Mouse (Mus musculus) hindbrain, postnatal 0 days (tissue): ENCODE data around the gene Ptpn6. TPM values are rescaled to one million over a fixed set of nuclear protein-coding genes. Genes with fewer than 3 reads are reported as not detected.
A peak's percentile ranks its signal among the peaks of the same experiment; 100 is the strongest.

Source experiments
- ATAC-seq: fragments of 200-750 bp; cut with Nextera tagmentation; 2 replicates; pipeline ENCODE4 v1.8.0; 2017; ENCODE audit warnings: mild to moderate bottlenecking, moderate TSS enrichment, moderate library complexity
- DNase-seq: peaks from one replicate; pipeline ENCODE4 v3.0.0-alpha.2; 2015; ENCODE audit warnings: low spot score
- H3K27ac ChIP-seq: fragments of 300-500 bp; sonication (generic); 2 replicates; pipeline ENCODE4 v1.5.1; 2014; ENCODE audit warnings: mild to moderate bottlenecking
- H3K27me3 ChIP-seq: fragments of 300-500 bp; sonication (generic); 2 replicates; pipeline ENCODE4 v1.6.1; 2014; ENCODE audit warnings: low read length, mixed read lengths; ENCODE audit not compliant: insufficient read depth
- H3K36me3 ChIP-seq: fragments of 300-500 bp; sonication (generic); 2 replicates; pipeline ENCODE4 v1.6.1; 2014; ENCODE audit warnings: low read length, mixed read lengths; ENCODE audit not compliant: insufficient read depth
- H3K4me1 ChIP-seq: fragments of 300-500 bp; sonication (generic); 2 replicates; pipeline ENCODE4 v1.6.1; 2014; ENCODE audit warnings: antibody characterized with exemption, low read length, mixed read lengths; ENCODE audit not compliant: insufficient read depth
- H3K4me2 ChIP-seq: fragments of 300-500 bp; sonication (generic); 2 replicates; pipeline ENCODE4 v1.6.1; 2014; ENCODE audit warnings: low read depth, mild to moderate bottlenecking, low read length, moderate library complexity, mixed read lengths
- H3K4me3 ChIP-seq: fragments of 300-500 bp; sonication (generic); 2 replicates; pipeline ENCODE4 v1.5.1; 2014; ENCODE audit warnings: low read length
- H3K9ac ChIP-seq: fragments of 300-500 bp; sonication (generic); replicated peaks from 2 replicates; pipeline ENCODE4 v1.6.1; 2014; ENCODE audit warnings: mild to moderate bottlenecking, low read length, moderate library complexity, mixed read lengths
- H3K9me3 ChIP-seq: fragments of 300-500 bp; sonication (generic); 2 replicates; pipeline ENCODE4 v1.6.1; 2016; ENCODE audit warnings: low read length, mixed read lengths
- CTCF ChIP-seq: IDR thresholded peaks from 2 replicates; pipeline ENCODE4 v1.5.1; 2016; ENCODE audit warnings: antibody characterized with exemption, control low read depth, low read depth
- WGBS: fragments of 180-500 bp; shearing (Covaris S2); extraction: QIAGEN DNeasy Blood & Tissue Kit; methylation state at CpG from one replicate; pipeline ENCODE4 v1.1.7; 2014; 5-methylcytosine and 5-hydroxymethylcytosine counted together
- polyA plus RNA-seq: library from polyadenylated mRNA; unstranded; fragments of >200 nt; fragmentation: Nextera tagmentation; extraction: Ambion mirVana; gene quantifications from 2 replicates; pipeline ENCODE4 v1.2.1, GENCODE M21; 2015
- total RNA-seq: library from RNA; depleted of rRNA; stranded (reverse); fragments of >200 nt; gene quantifications from 2 replicates; pipeline ENCODE4 v1.2.3, GENCODE M21; 2014

Ptpn6 gene
- total and polyA plus RNA-seq, 2 experiments from 2014 or later = 3.8 to 4.3 TPM

DNA sequence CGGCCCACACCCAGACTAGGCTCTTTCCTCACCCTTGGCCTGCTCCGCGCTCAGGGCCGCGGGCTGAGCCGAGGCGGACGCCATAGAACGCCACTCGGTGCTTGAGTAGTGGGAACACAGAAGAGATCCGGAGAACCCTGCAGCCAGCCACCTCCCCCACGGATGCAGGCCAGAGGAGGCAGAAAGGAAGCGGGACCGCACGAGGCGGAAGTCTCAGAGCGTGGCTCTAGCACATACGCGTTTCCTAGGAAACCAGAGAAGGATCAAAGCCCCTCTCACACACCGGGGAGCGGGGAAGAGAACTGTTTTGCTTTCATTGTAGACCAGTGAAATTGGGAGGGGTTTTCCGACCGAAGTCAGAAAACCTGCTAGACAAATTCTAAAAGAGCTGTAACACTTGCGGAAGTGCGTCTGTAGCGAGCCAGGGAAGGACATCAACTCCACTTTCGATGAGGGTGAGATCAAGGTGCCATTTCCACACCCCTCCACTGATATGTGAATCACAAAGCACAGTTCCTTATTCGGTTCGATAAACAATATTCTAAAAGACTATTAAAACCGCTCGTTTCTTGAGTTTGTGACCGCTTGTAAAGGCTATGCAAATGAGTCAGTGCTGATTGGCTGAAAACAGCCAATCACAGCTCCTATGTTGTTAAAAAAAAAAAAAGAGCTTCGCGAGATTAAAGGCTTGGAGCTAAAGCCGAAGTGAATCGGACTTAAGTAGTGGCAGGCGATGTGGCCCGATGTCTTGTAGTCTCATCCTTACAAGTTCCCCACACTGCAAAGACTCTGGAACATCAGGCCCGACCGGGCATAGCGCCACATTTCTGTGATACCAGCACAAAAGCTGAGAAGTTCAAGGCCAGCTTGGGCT lies 2.6 kb upstream of the Ptpn6 start, which contains the start of gene Grcc10:
Gene Grcc10 (minus strand): TSS at position 487 of the 874 bp plus-strand sequence.
- Histone ChIP-seq H3K4me1 (peaks cover 6% of the 10 kb centered on the region), H3K36me3 (peaks cover 10% of the 10 kb centered on the region; the same call in 1 of the 2 replicates), H3K9me3 (no peaks in the 10 kb centered on the region), H3K4me2 (peak within 1 kb of the TSS; percentile 91), H3K4me3 (peak within 1 kb of the TSS; percentile 64), H3K9ac (peak within 1 kb of the TSS; percentile 94), H3K27ac (peak within 1 kb of the TSS; percentile 100), H3K27me3 (no peaks in the 10 kb centered on the region)
- no peak for TF ChIP-seq CTCF
- DNase-seq = peak; percentile 96
- under 1% methylated on average over 41 of the region's 41 CpGs for WGBS
- peak; percentile 87 for ATAC-seq

DNA sequence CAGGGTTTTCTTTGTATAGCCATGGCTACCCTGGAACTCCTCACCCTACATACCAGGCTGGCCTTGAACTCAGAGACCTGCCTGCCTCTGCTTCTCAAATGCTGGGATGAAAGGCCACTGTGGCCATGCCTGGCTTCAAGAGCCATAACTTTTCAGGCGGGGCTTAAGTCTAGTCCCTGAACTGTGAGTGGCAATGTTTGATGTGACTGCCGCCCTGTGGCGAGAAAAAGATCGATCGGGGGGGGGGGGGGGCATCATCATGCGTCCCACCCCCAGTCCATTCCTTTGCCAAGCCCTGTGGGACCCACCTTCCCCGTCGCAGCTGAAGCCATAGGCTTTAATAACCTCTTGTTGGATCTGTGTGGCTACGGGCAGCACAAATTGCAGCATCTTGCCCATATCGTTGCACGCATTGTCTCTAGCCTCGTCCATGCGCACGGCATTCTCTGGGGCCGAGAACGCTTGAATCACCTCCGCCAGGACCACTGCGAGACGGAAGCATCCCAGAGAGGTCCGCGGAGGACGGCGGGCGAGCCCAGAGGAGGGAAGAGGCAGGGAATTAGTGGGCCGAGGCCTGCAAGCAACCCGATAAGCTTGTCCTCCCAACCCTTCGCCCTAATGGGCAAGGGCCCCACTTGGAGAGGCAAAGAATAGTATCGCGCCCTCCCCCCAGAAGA lies 1.8 kb upstream of the Ptpn6 start:
- Histone ChIP-seq H3K4me1 (peaks cover 5% of the 10 kb centered on the region), H3K9ac (peak overlapping the region; percentile 94), H3K36me3 (peaks cover 10% of the 10 kb centered on the region; the same call in 1 of the 2 replicates), H3K27ac (peak overlapping the region; percentile 100), H3K4me3 (peak overlapping the region; percentile 64), H3K27me3 (no peaks in the 10 kb centered on the region), H3K4me2 (peak overlapping the region; percentile 91), H3K9me3 (no peaks in the 10 kb centered on the region)
- under 1% methylated on average over 29 of the region's 29 CpGs for WGBS
- ATAC-seq (peak; percentile 19), DNase-seq (peak; percentile 80)
- peak; percentile 70 for TF ChIP-seq CTCF

DNA sequence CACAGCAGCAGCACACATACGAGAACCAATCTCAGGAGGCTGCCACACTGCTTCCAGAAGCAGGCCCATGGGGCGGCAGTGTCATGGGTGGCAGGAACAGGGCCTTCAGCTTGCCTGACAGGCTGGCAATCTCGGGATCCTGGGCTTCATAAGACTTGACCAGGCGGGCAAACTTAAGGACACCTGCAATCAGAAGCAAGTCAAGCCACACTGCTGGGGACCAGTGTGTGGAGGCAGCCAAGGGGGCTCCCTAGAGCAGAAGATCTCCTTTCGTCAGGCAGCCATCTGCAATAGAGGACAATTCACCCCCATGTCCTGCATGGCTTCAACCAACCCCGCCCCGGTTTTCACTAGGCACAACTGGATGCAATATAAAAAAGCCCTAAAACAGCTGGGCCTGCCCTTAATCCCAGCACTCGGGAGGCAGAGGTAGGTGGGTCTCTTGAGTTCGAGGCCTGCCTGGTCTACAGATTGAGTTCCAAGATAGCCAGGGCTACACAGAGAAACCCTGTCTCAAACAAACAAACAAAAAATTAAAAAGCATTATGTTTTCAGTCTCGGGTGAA lies 800 bp upstream of the Ptpn6 start:
- H3K27me3 ChIP-seq = no peaks in the 10 kb centered on the region
- peaks cover 5% of the 10 kb centered on the region for H3K4me1 ChIP-seq
- DNase-seq (no peak), ATAC-seq (no peak)
- H3K27ac ChIP-seq = no peak overlapping the region; the same call in 1 of the 2 replicates
- H3K9ac ChIP-seq = no peak overlapping the region
- WGBS = 83% methylated on average over 10 of the region's 10 CpGs
- peaks cover 10% of the 10 kb centered on the region; the same call in 1 of the 2 replicates for H3K36me3 ChIP-seq
- H3K4me2 ChIP-seq = no peak overlapping the region
- H3K4me3 ChIP-seq = no peak overlapping the region
- H3K9me3 ChIP-seq = no peaks in the 10 kb centered on the region
- TF ChIP-seq CTCF = no peak

DNA sequence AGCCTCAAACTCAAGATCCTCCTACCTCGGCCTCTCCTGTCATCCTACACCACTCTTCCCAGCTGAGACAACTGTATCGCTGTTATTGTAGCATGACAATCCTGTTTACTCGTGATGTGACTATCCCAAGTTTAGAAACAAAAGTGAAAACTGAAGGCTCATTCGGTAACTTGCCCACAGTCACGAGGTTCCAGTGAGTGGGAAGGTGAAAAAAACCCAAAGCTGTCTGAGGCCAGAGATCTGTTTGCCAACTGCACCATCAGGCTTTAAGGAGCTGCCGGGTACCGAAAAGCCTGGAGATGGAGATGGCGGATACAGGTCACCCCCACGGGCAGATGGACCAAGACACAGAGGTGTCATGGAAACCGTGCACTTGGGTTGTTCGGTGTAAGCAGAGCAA lies 1.5 kb downstream of the Ptpn6 start:
- Histone ChIP-seq H3K36me3 (no peaks in the 10 kb centered on the region), H3K27ac (no peak overlapping the region), H3K4me2 (no peak overlapping the region), H3K9me3 (no peaks in the 10 kb centered on the region), H3K27me3 (no peaks in the 10 kb centered on the region), H3K9ac (no peak overlapping the region), H3K4me3 (no peak overlapping the region), H3K4me1 (peaks cover 5% of the 10 kb centered on the region)
- TF ChIP-seq CTCF = no peak
- ATAC-seq = no peak
- 89% methylated on average over 11 of the region's 11 CpGs for WGBS
- no peak for DNase-seq

DNA sequence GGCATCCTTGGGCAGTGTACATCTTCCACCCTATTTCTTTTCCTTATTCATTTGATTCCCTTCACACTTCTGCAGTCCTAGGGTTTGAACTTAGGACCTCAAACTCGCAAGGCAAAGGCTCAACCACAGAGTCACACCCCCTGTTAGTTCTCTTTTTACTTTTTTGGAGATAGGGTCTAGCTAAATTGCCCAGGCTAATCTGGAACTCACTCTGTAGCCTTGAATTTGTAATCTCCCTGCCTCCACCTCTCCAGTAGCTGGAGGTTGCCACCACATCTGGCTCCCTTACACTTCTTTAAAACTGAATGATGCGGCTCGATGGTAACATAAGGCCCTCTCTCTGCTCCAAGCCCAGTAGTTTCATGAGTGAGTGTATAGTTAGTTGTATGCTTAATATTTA lies 4.1 kb downstream of the Ptpn6 start:
- no peaks in the 10 kb centered on the region for H3K9me3 ChIP-seq
- DNase-seq (no peak), ATAC-seq (no peak)
- H3K4me2 ChIP-seq = no peak overlapping the region
- no peaks in the 10 kb centered on the region for H3K27me3 ChIP-seq
- TF ChIP-seq CTCF = no peak
- H3K4me1 ChIP-seq = no peaks in the 10 kb centered on the region; the same call in none of the 2 replicates
- no peak overlapping the region for H3K27ac ChIP-seq
- 92% methylated on average over 3 of the region's 3 CpGs for WGBS
- no peak overlapping the region for H3K4me3 ChIP-seq
- no peak overlapping the region for H3K9ac ChIP-seq
- H3K36me3 ChIP-seq = no peaks in the 10 kb centered on the region

DNA sequence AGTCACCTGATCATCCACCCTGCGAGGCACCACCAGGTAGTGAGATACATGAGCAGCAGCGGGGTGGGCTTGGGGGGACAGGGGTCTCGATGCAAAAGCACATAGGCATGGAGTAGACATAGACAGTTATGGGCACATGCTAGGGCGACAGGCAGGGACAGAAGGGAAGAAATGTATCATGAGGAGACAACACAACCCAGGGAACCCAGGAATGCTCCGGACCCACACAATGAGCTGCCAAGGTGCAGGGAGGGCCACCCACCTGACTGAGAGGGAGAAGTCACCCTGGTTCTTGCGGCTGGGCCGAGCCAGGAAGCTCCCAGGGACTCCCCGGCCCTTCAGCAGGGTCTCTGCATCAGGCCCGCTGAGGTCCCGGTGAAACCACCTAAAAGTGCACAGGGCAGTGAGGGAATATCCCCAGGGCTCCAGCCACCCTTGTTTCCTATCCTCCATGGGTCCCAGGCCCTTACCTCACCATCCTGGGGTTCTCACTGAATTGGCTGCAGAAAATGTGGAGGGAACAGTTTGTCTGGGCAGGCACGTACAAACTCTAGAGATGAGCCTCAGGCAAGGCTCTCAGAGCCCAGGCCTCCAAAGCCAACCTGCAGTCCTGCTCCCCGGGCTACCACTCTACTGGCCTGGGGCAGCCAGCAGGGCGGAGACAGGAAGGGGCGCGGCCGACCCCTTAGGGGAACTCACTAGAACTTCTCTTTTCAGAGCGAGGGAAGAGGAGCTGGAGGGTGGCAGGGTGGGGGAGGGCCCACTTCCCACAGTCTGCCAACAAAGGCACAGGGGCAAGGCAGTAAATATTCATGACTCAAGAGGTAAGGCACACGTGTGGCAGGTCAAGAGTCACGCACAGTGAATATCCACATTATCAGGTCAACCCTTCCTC lies 5.8 kb downstream of the Ptpn6 start:
- no peak for ATAC-seq
- no peak overlapping the region for H3K27ac ChIP-seq
- 52% methylated on average over 19 of the region's 19 CpGs for WGBS

More for the DNA sequence above, 5.8 kb downstream of the Ptpn6 start:
- Histone ChIP-seq H3K4me2 (no peak overlapping the region), H3K4me1 (no peaks in the 10 kb centered on the region), H3K4me3 (no peak overlapping the region), H3K9ac (no peak overlapping the region), H3K9me3 (no peaks in the 10 kb centered on the region), H3K27me3 (no peaks in the 10 kb centered on the region), H3K36me3 (no peaks in the 10 kb centered on the region)
- TF ChIP-seq CTCF = no peak
- no peak for DNase-seq
